Mouse (Mus musculus): ENCODE data around the gene Zswim3. TPM values are rescaled to one million over a fixed set of nuclear protein-coding genes. Genes with fewer than 3 reads are reported as not detected.

The Zswim3 gene
- polyA plus RNA-seq, 1 experiment from 2014 or later = 7.0 TPM

DNA sequence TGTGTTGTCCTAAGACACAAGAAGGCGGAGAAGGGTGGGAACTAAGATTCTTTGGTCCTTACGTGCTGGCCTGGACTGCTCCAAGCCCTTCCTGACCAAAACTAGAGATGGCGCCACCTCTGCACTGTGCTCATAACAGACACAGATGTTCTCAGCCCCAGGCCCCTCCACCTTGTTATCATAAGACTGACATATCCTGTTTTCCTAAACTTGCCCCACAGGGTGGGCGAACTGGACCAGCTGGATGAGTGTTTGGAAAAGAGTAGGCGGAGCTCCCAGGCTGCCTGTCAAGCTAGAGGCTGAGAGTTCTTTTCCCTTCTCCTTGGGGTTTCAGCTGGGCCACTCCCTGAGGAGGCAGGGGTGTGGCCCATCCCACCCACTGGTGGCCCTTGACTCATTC lies 12.8 kb downstream of the Zswim3 start:
- Histone ChIP-seq H3K27me3 (no peaks in the 10 kb centered on the region), H3K4me2 (no peak overlapping the region), H3K27ac (peak overlapping the region; percentile 17; the same call in 1 of the 2 replicates), H3K9ac (no peak overlapping the region), H3K4me3 (no peak overlapping the region), H3K4me1 (peaks cover 14% of the 10 kb centered on the region), H3K9me3 (no peaks in the 10 kb centered on the region), H3K36me3 (peaks cover 19% of the 10 kb centered on the region)
- peak; percentile 15; the same call in 1 of the 2 replicates for ATAC-seq (ENCODE audit: insufficient number of reproducible peaks, insufficient read depth, low FRiP score, low TSS enrichment, low read depth)
- 60% methylated on average over 5 of the region's 5 CpGs for WGBS

DNA sequence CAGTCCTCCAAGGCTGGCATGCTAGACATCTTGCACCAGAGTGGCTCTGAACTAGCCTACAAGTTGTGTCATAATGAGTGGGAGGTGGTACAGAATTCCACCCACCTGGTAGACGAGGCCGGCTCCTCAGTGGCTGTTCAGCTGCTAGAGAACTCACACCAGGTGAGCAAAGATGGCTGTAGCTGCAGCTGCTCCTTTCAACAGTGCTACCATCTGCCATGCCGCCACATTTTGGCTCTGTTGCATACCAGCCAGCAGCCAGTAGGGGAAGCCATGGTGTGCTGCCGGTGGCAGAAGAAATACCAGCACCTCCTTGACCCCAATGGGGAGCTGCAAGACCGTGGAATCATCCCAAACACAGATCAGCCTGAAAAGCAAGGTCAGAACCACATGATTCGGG lies 16.2 kb downstream of the Zswim3 start:
- 85% methylated on average over 6 of the region's 6 CpGs for WGBS
- peaks cover 34% of the 10 kb centered on the region for H3K36me3 ChIP-seq
- no peaks in the 10 kb centered on the region for H3K9me3 ChIP-seq
- H3K27me3 ChIP-seq = no peaks in the 10 kb centered on the region
- no peak overlapping the region for H3K4me2 ChIP-seq
- no peak overlapping the region for H3K9ac ChIP-seq
- H3K27ac ChIP-seq = no peak overlapping the region
- no peak for ATAC-seq (ENCODE audit: insufficient number of reproducible peaks, insufficient read depth, low FRiP score, low TSS enrichment, low read depth)
- H3K4me3 ChIP-seq = no peak overlapping the region
- H3K4me1 ChIP-seq = peaks cover 24% of the 10 kb centered on the region

DNA sequence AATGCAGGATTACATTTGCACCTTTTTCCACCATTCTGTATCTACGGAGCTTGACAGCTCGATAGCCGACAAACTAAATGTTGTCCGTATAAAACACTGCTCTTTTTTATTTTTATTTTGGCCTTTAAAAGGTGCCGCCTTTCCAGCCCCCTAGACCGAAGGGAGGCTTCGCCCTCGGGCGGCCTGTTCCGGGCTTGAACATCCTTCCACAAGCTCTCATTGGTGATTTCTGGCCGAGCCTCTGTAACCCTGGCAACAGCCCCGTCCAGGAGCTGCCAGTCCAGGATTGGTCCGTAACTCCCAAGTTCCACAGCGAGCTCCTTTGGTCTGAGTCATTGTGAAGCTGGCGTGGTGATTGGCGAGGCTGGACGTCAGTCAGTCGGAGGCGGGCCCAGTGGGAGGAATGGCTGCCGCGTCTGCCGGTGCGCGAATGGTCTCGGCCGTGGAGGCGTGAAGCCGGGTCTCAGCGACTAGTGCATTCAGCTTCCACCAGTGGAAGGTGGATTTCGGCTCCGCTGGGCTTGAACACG lies 17.8 kb downstream of the Zswim3 start, which contains the start of gene Zswim1:
TSS of gene Zswim1 (plus strand) at position 51 of the 530 bp plus-strand sequence.
- Histone ChIP-seq H3K27me3 (no peaks in the 10 kb centered on the region), H3K4me2 (peak within 1 kb of the TSS; percentile 68), H3K36me3 (peaks cover 51% of the 10 kb centered on the region), H3K4me1 (peaks cover 17% of the 10 kb centered on the region), H3K9me3 (no peaks in the 10 kb centered on the region), H3K9ac (peak within 1 kb of the TSS; percentile 81), H3K27ac (peak within 1 kb of the TSS; percentile 89), H3K4me3 (peak within 1 kb of the TSS; percentile 80)
- peak; percentile 98 for ATAC-seq (ENCODE audit: insufficient number of reproducible peaks, insufficient read depth, low FRiP score, low TSS enrichment, low read depth)
- 1% methylated on average over 32 of the region's 32 CpGs for WGBS

DNA sequence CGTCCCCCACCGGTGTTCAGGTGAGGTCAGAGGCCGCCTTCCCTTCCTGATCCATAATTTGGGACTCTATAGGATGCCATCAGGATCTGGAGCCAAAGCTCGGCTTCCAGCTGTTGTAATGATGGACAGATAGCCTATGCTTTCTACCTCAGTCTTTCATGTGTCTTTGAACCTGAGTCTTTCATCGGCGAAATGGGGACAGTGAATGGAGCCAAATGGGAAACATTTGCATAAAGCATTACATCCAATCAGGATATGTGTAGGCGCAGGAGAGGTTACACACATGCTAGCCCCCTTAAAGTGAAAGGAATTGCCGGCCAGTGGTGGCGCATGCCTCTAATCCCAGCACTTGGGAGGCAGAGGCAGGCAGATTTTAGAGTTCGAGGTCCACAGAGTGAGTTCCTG lies 18.3 kb downstream of the Zswim3 start:
- H3K27me3 ChIP-seq = no peaks in the 10 kb centered on the region
- H3K4me3 ChIP-seq = peak overlapping the region; percentile 80
- no peaks in the 10 kb centered on the region for H3K9me3 ChIP-seq
- H3K36me3 ChIP-seq = peaks cover 56% of the 10 kb centered on the region
- peak overlapping the region; percentile 68 for H3K4me2 ChIP-seq
- H3K9ac ChIP-seq = peak overlapping the region; percentile 81
- H3K27ac ChIP-seq = peak overlapping the region; percentile 89
- ATAC-seq (ENCODE audit: insufficient number of reproducible peaks, insufficient read depth, low FRiP score, low TSS enrichment, low read depth) = peak; percentile 22; the same call in 1 of the 2 replicates
- 4% methylated on average over 10 of the region's 10 CpGs for WGBS
- peaks cover 13% of the 10 kb centered on the region for H3K4me1 ChIP-seq

DNA sequence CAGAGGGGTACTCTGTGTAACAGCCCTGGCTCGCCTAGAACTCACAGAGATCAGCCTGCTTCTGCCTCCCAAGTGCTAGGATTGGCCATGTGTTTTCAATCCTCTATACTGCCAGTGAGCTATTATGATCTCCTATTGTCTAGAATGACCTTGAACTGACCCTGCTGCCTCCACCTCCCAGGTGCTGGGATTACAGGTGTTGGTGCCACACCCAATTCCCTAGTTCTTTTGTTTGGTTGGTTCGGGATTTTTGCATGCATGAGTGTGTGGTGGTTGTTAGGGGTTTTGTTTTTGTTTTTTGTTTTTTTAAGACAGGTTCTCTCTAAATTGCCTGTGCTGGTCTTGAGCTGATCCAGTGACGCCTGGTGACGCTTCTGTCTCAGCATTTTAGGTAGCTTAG lies 19.1 kb downstream of the Zswim3 start:
- Histone ChIP-seq H3K36me3 (peaks cover 62% of the 10 kb centered on the region), H3K4me3 (0 out of 2 replicates have a peak overlapping the region, but pooled peaks have one; percentile 80), H3K27ac (no peak overlapping the region), H3K4me1 (peaks cover 13% of the 10 kb centered on the region), H3K27me3 (no peaks in the 10 kb centered on the region), H3K4me2 (peak overlapping the region; percentile 68), H3K9me3 (no peaks in the 10 kb centered on the region), H3K9ac (no peak overlapping the region)
- WGBS = 91% methylated on average over 4 of the region's 4 CpGs
- ATAC-seq (ENCODE audit: insufficient number of reproducible peaks, insufficient read depth, low FRiP score, low TSS enrichment, low read depth) = no peak

DNA sequence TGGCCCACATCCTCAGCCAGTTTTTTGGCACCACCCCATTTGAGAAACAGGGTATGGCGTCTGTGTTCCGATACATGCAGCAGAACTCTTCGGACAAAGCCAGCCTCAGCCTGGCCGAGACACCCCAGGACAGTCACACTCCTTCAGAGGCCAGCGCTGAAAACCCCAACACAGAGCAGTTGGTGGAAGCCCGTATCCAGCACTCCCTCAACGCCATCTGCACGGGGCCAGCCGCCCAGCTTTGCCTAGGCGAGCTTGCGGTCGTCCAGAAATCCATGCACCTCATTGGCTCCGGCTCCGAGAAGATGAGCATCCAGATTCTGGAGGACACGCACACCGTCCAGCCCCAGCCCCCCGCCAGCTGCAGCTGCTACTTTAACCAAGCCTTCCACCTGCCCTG lies 20.6 kb downstream of the Zswim3 start:
- 92% methylated on average over 17 of the region's 17 CpGs for WGBS
- no peak overlapping the region for H3K4me2 ChIP-seq
- no peak overlapping the region for H3K27ac ChIP-seq
- H3K27me3 ChIP-seq = no peaks in the 10 kb centered on the region
- no peak for ATAC-seq (ENCODE audit: insufficient number of reproducible peaks, insufficient read depth, low FRiP score, low TSS enrichment, low read depth)
- peaks cover 58% of the 10 kb centered on the region for H3K36me3 ChIP-seq
- peaks cover 13% of the 10 kb centered on the region for H3K4me1 ChIP-seq
- H3K9me3 ChIP-seq = no peaks in the 10 kb centered on the region
- no peak overlapping the region for H3K4me3 ChIP-seq
- H3K9ac ChIP-seq = 0 out of 2 replicates have a peak overlapping the region, but pooled peaks have one; percentile 3

DNA sequence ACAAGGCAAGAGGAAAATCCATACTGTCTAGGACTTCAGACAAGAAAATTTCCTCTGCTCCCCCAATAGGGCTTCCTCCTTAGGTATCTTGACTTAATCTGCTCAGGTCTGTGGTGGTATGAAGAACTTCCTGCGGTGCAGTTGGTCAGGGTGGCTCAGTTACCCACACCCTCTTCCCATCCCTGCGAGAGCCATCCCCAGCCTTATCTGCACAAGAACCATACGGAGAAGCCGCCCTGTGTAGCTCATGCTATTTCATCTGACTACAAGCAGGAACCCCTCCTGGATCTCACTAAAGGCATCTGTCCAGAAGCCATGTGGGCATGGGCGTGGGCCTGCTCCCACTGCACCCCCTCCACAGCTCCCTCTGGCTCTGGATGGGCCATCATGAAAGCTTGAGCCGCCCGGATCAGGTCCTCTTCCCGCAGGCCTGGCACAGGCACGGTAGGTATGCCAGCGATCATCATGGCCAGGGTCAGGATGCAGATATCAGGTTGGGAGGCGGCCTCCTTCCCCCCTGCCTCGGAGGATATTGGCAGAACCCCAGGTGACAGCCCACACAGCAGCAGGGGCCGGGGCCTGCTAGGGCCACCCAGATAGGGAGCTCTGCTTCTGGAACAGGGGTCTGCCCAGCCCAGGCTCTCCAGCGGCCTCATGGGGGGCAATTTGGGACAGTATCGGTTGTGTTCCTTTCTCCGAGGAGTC lies 22.4 kb downstream of the Zswim3 start:
- Histone ChIP-seq H3K9ac (no peak overlapping the region), H3K27me3 (no peaks in the 10 kb centered on the region), H3K4me1 (peaks cover 11% of the 10 kb centered on the region), H3K36me3 (peaks cover 45% of the 10 kb centered on the region), H3K27ac (no peak overlapping the region), H3K9me3 (no peaks in the 10 kb centered on the region), H3K4me2 (no peak overlapping the region), H3K4me3 (no peak overlapping the region)
- WGBS = 84% methylated on average over 16 of the region's 16 CpGs
- ATAC-seq (ENCODE audit: insufficient number of reproducible peaks, insufficient read depth, low FRiP score, low TSS enrichment, low read depth) = no peak

DNA sequence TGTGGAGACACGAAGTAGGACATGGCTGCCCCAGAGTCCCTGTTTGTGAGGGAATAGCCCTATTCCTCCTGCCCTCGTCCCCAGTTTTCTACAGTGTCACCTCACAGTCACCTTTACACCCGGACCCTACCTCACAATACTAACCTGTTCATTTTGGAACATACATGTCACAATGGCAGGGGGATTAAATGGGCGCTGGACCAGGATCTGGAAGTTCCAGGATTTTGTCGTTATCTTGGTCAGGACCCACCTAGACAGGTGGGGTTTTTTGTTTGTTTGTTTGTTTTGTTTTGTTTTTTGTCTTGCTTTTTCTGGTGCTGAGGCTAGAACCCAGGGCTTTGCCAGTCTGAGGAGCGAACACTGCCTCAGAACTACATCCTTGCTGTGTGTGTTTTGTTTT lies 23.5 kb downstream of the Zswim3 start, which contains the start of gene Spata25:
TSS of gene Spata25 (minus strand) at position 101 of the 400 bp plus-strand sequence.
- no peak within 1 kb of the TSS for H3K4me2 ChIP-seq
- no peaks in the 10 kb centered on the region for H3K9me3 ChIP-seq
- H3K27ac ChIP-seq = no peak within 1 kb of the TSS
- WGBS = 88% methylated on average over 6 of the region's 6 CpGs
- no peaks in the 10 kb centered on the region for H3K27me3 ChIP-seq
- H3K9ac ChIP-seq = no peak within 1 kb of the TSS
- H3K4me3 ChIP-seq = no peak within 1 kb of the TSS
- H3K4me1 ChIP-seq = peaks cover 12% of the 10 kb centered on the region
- no peak for ATAC-seq (ENCODE audit: insufficient number of reproducible peaks, insufficient read depth, low FRiP score, low TSS enrichment, low read depth)
- peaks cover 45% of the 10 kb centered on the region for H3K36me3 ChIP-seq

DNA sequence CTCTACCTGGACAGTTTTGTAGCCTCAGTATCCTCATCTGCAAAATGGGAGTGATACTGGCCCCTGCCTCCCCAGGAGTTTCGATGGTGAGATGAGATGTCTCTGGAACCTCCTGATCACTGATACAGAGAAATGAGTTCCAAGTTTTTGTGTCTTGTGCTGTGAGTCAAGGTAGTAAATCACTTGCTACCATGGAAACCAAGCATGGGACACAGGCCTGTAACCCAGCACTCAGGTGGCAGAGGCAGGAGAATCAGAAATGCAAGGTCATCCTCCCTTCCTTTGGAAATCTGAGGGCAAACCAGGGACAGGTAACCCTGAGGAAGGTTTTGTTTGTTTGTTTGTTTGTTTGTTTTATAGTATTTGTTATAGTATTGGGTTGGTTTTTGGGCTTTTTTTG lies 24.2 kb downstream of the Zswim3 start:
- Histone ChIP-seq H3K9ac (no peak overlapping the region), H3K4me2 (no peak overlapping the region), H3K27ac (no peak overlapping the region), H3K9me3 (no peaks in the 10 kb centered on the region), H3K4me1 (peaks cover 7% of the 10 kb centered on the region), H3K4me3 (no peak overlapping the region), H3K27me3 (no peaks in the 10 kb centered on the region), H3K36me3 (peaks cover 45% of the 10 kb centered on the region)
- 94% methylated on average over 1 of the region's 1 CpGs for WGBS
- ATAC-seq (ENCODE audit: insufficient number of reproducible peaks, insufficient read depth, low FRiP score, low TSS enrichment, low read depth) = no peak

DNA sequence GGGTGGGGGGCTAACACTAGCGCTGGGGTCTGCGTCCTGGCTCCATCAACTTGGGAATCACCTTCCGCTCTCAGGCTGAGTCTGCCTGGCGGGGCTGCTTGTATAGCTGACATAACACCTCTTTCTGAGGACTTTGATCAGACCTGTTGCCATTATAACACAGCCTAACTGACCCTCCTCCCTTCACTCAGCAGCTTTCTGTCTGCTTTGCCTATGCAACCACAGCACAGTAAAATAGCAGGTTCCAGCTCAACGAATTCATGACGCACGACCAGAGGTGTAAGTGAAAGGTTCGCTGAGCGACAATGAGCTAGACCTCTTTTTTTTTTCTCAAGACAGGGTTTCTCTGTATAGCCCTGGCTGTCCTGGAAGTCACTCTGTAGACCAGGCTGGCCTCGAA lies 26.1 kb downstream of the Zswim3 start:
- Histone ChIP-seq H3K4me2 (no peak overlapping the region), H3K9me3 (no peaks in the 10 kb centered on the region), H3K4me1 (peaks cover 17% of the 10 kb centered on the region), H3K27me3 (no peaks in the 10 kb centered on the region), H3K9ac (no peak overlapping the region), H3K27ac (no peak overlapping the region), H3K4me3 (no peak overlapping the region), H3K36me3 (peaks cover 34% of the 10 kb centered on the region)
- 87% methylated on average over 10 of the region's 10 CpGs for WGBS
- no peak for ATAC-seq (ENCODE audit: insufficient number of reproducible peaks, insufficient read depth, low FRiP score, low TSS enrichment, low read depth)

DNA sequence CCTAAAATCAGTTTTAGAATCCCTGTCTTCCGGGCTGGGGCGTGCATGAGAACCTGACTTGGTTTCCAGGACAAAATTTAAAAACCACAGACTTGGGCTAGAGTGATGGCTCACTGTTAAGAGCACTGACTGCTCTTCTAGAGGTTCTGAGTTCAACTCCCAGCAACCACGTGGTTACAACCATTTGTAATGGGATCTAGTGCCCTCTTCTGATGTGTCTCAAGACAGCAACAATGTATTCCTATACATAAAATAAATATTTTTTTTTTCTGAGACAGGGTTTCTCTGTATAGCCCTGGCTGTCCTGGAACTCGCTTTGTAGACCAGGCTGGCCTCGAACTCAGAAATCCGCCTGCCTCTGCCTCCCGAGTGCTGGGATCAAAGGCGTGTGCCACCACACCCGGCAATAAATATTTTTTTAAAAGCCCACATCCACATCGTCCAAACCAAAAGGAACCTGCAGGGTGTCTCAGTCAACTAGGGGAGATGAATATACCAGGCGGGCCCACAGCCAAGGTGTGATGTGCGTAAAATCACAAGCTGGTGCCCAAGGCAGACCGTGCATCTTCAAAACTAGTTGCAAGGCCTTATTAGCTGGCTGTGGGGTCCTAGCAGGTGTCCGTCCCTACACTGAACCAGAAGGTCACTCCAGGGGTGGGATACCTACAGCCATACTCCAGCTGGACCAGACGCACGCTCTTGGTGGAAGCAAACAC lies 27.3 kb downstream of the Zswim3 start:
- Histone ChIP-seq H3K27me3 (no peaks in the 10 kb centered on the region), H3K4me3 (peak overlapping the region; percentile 64), H3K27ac (peak overlapping the region; percentile 85), H3K4me2 (peak overlapping the region; percentile 85), H3K9ac (peak overlapping the region; percentile 86), H3K36me3 (peaks cover 33% of the 10 kb centered on the region), H3K4me1 (peaks cover 17% of the 10 kb centered on the region), H3K9me3 (no peaks in the 10 kb centered on the region)
- no peak for ATAC-seq (ENCODE audit: insufficient number of reproducible peaks, insufficient read depth, low FRiP score, low TSS enrichment, low read depth)
- WGBS = 62% methylated on average over 16 of the region's 16 CpGs
